Mouse (Mus musculus) adrenal gland, adult (tissue): ENCODE data around the gene Map4k3.
"Not testable (repeated sequence)": the region's sequence is repeated elsewhere in the genome, so short reads cannot be mapped to it uniquely, and the experiment has no call there.

Source experiments
- DNase-seq, 2 experiments: peaks; one replicate each; pipeline ENCODE4 v3.0.0; 2022 to 2023; ENCODE audit warnings: low spot score in 1 of 2; ENCODE audit not compliant: inconsistent age in 2 of 2

Gene Map4k3

GRCm38 (mm10) chr17:80569718-80570117 is 158.6 kb downstream of the Map4k3 start:
- not testable (repeated sequence) for DNase-seq

- no peak for DNase-seq
These were observed 159.3 kb downstream of the Map4k3 start for GRCm38 (mm10) chr17:80568842-80569601.

- DNase-seq, result no peak
These were observed 159.8 kb downstream of the Map4k3 start for GRCm38 (mm10) chr17:80568441-80568840.

GRCm38 (mm10) chr17:80564611-80564924 is 163.7 kb downstream of the Map4k3 start:
- DNase-seq, result peak in 1 of 2 experiments; percentile 62

- peak; percentile 21 to 35 for DNase-seq
These were observed 164.3 kb downstream of the Map4k3 start for GRCm38 (mm10) chr17:80563762-80564610.

GRCm38 (mm10) chr17:80562792-80563191 is 165.5 kb downstream of the Map4k3 start:
- no peak for DNase-seq

GRCm38 (mm10) chr17:80560669-80561401 is 167.4 kb downstream of the Map4k3 start:
- peak; percentile 59 to 89 for DNase-seq

- no peak for DNase-seq
These were observed 168.5 kb downstream of the Map4k3 start for GRCm38 (mm10) chr17:80559745-80560144.

- peak; percentile 25 to 78 for DNase-seq
These were observed 169.2 kb downstream of the Map4k3 start for GRCm38 (mm10) chr17:80559050-80559449.

- no peak for DNase-seq
These were observed 169.7 kb downstream of the Map4k3 start for GRCm38 (mm10) chr17:80558583-80558982.

GRCm38 (mm10) chr17:80557461-80557860 is 170.8 kb downstream of the Map4k3 start:
- DNase-seq, result no peak

GRCm38 (mm10) chr17:80553318-80554270 is 174.7 kb downstream of the Map4k3 start:
- DNase-seq, result peak; percentile 78 to 95

- DNase-seq, result no peak
These were observed 175.6 kb downstream of the Map4k3 start for GRCm38 (mm10) chr17:80552653-80553052.

- no peak for DNase-seq
These were observed 177.3 kb downstream of the Map4k3 start for GRCm38 (mm10) chr17:80550981-80551380.

GRCm38 (mm10) chr17:80546846-80547245 is 181.4 kb downstream of the Map4k3 start:
- DNase-seq, result no peak

- DNase-seq, result no peak
These were observed 182.1 kb downstream of the Map4k3 start for GRCm38 (mm10) chr17:80546227-80546626.

- no peak for DNase-seq
These were observed 184.6 kb downstream of the Map4k3 start for GRCm38 (mm10) chr17:80543646-80544045.

GRCm38 (mm10) chr17:80537136-80537535 is 191.1 kb downstream of the Map4k3 start:
- DNase-seq, result no peak

GRCm38 (mm10) chr17:80535633-80536032 is 192.7 kb downstream of the Map4k3 start:
- no peak for DNase-seq

GRCm38 (mm10) chr17:80531351-80531750 is 196.9 kb downstream of the Map4k3 start:
- DNase-seq, result not testable (repeated sequence)
